Mouse (Mus musculus) midbrain, embryonic 11.5 days (tissue): ENCODE measurements around the gene Adgrl3. TPM values are rescaled to one million over a fixed set of nuclear protein-coding genes. Genes with fewer than 3 reads are reported as not detected.

Experiments
- ATAC-seq: fragments of 200-750 bp; cut with Nextera tagmentation; 2 replicates; pipeline ENCODE4 v1.8.0; 2017; ENCODE audit warnings: moderate TSS enrichment, moderate library complexity; ENCODE audit not compliant: low FRiP score
- DNase-seq: peaks from one replicate; pipeline ENCODE4 v3.0.0; 2015; ENCODE audit warnings: low spot score; ENCODE audit errors: missing footprints
- H3K27ac ChIP-seq: fragments of 300-500 bp; sonication (generic); 2 replicates; pipeline ENCODE4 v1.5.1; 2014; ENCODE audit warnings: low read depth, low read length
- H3K27me3 ChIP-seq: fragments of 300-500 bp; sonication (generic); 2 replicates; pipeline ENCODE4 v1.6.1; 2014; ENCODE audit warnings: mild to moderate bottlenecking, low read length, moderate library complexity, mixed read lengths; ENCODE audit not compliant: control insufficient read depth, insufficient read depth
- H3K36me3 ChIP-seq: fragments of 300-500 bp; sonication (generic); 2 replicates; pipeline ENCODE4 v1.6.1; 2014; ENCODE audit warnings: mild to moderate bottlenecking, low read length, moderate library complexity, mixed read lengths; ENCODE audit not compliant: control insufficient read depth, insufficient read depth
- H3K4me1 ChIP-seq: fragments of 300-500 bp; sonication (generic); 2 replicates; pipeline ENCODE4 v1.6.1; 2014; ENCODE audit warnings: low read length; ENCODE audit not compliant: control insufficient read depth, insufficient read depth
- H3K4me2 ChIP-seq: fragments of 300-500 bp; sonication (generic); 2 replicates; pipeline ENCODE4 v1.6.1; 2014; ENCODE audit warnings: mild to moderate bottlenecking, moderate library complexity
- H3K4me3 ChIP-seq: fragments of 300-500 bp; sonication (generic); 2 replicates; pipeline ENCODE4 v1.5.1; 2014; ENCODE audit warnings: low read depth, low read length
- H3K9ac ChIP-seq: fragments of 300-500 bp; sonication (generic); 2 replicates; pipeline ENCODE4 v1.6.1; 2014; ENCODE audit warnings: low read length
- H3K9me3 ChIP-seq: fragments of 300-500 bp; sonication (generic); 2 replicates; pipeline ENCODE4 v1.6.1; 2016; ENCODE audit warnings: low read length; ENCODE audit not compliant: control insufficient read depth
- WGBS: fragments of 180-500 bp; shearing (Covaris S2); extraction: QIAGEN DNeasy Blood & Tissue Kit; methylation state at CpG from one replicate; pipeline ENCODE4 v1.1.7; 2014; 5-methylcytosine and 5-hydroxymethylcytosine counted together
- polyA plus RNA-seq: library from polyadenylated mRNA; unstranded; fragments of >200 nt; fragmentation: Nextera tagmentation; extraction: Ambion mirVana; gene quantifications from 2 replicates; pipeline ENCODE4 v1.2.1, GENCODE M21; 2014

Adgrl3 gene
- polyA plus RNA-seq, 1 experiment from 2014 or later, result 18.9 TPM

GRCm38 (mm10) chr5:81784770-81785169, 764.8 kb downstream of the Adgrl3 start:
- ATAC-seq, result no peak
- no peak overlapping the region for H3K4me2 ChIP-seq
- H3K9me3 ChIP-seq, result no peaks in the 10 kb centered on the region
- no peak overlapping the region for H3K27ac ChIP-seq
- no peak overlapping the region for H3K9ac ChIP-seq
- no peak for DNase-seq
- WGBS, result 82% methylated on average over 8 of the region's 8 CpGs
- H3K4me1 ChIP-seq, result no peaks in the 10 kb centered on the region; the same call in 1 of the 2 replicates
- no peaks in the 10 kb centered on the region for H3K36me3 ChIP-seq
- no peaks in the 10 kb centered on the region for H3K27me3 ChIP-seq
- no peak overlapping the region for H3K4me3 ChIP-seq

- Histone ChIP-seq H3K9ac (no peak overlapping the region), H3K27ac (no peak overlapping the region), H3K27me3 (no peaks in the 10 kb centered on the region), H3K4me1 (no peaks in the 10 kb centered on the region; the same call in 1 of the 2 replicates), H3K4me2 (no peak overlapping the region), H3K9me3 (no peaks in the 10 kb centered on the region), H3K36me3 (no peaks in the 10 kb centered on the region; the same call in 1 of the 2 replicates), H3K4me3 (no peak overlapping the region)
- ATAC-seq (no peak), DNase-seq (no peak)
- 88% methylated on average over 1 of the region's 1 CpGs for WGBS
Measured at GRCm38 (mm10) chr5:81790710-81791109, 770.8 kb downstream of the Adgrl3 start.

- H3K27ac ChIP-seq, result no peak overlapping the region
- WGBS, result 93% methylated on average over 9 of the region's 9 CpGs
- H3K9me3 ChIP-seq, result no peaks in the 10 kb centered on the region
- H3K4me1 ChIP-seq, result no peaks in the 10 kb centered on the region
- ATAC-seq (peak; percentile 58), DNase-seq (no peak)
- no peaks in the 10 kb centered on the region; the same call in 1 of the 2 replicates for H3K36me3 ChIP-seq
- H3K4me3 ChIP-seq, result no peak overlapping the region
- H3K4me2 ChIP-seq, result no peak overlapping the region
- no peaks in the 10 kb centered on the region for H3K27me3 ChIP-seq
- no peak overlapping the region for H3K9ac ChIP-seq
Measured at GRCm38 (mm10) chr5:81794125-81794524, 774.2 kb downstream of the Adgrl3 start.

- ATAC-seq, result no peak
- no peaks in the 10 kb centered on the region for H3K9me3 ChIP-seq
- WGBS, result 93% methylated on average over 24 of the region's 24 CpGs
Measured at GRCm38 (mm10) chr5:81794601-81795000, 774.7 kb downstream of the Adgrl3 start.

GRCm38 (mm10) chr5:81796128-81796527, 776.2 kb downstream of the Adgrl3 start:
- Histone ChIP-seq H3K27me3 (no peaks in the 10 kb centered on the region), H3K9ac (no peak overlapping the region), H3K36me3 (no peaks in the 10 kb centered on the region; the same call in 1 of the 2 replicates), H3K9me3 (no peaks in the 10 kb centered on the region), H3K4me3 (no peak overlapping the region), H3K27ac (no peak overlapping the region), H3K4me2 (no peak overlapping the region), H3K4me1 (no peaks in the 10 kb centered on the region)
- 81% methylated on average over 4 of the region's 4 CpGs for WGBS
- DNase-seq, result no peak
- ATAC-seq, result no peak

More at GRCm38 (mm10) chr5:81794601-81795000, 774.7 kb downstream of the Adgrl3 start:
- H3K9ac ChIP-seq, result no peak overlapping the region
- no peak for DNase-seq
- H3K27me3 ChIP-seq, result no peaks in the 10 kb centered on the region
- no peaks in the 10 kb centered on the region; the same call in 1 of the 2 replicates for H3K36me3 ChIP-seq
- H3K27ac ChIP-seq, result no peak overlapping the region
- H3K4me2 ChIP-seq, result no peak overlapping the region
- no peaks in the 10 kb centered on the region for H3K4me1 ChIP-seq
- H3K4me3 ChIP-seq, result no peak overlapping the region

- Histone ChIP-seq H3K4me1 (no peaks in the 10 kb centered on the region), H3K27me3 (no peaks in the 10 kb centered on the region), H3K4me2 (no peak overlapping the region), H3K9ac (no peak overlapping the region), H3K36me3 (no peaks in the 10 kb centered on the region), H3K9me3 (no peaks in the 10 kb centered on the region), H3K4me3 (no peak overlapping the region), H3K27ac (no peak overlapping the region)
- DNase-seq (no peak), ATAC-seq (no peak)
- 76% methylated on average over 5 of the region's 5 CpGs for WGBS
Measured at GRCm38 (mm10) chr5:81810966-81811365, 791.0 kb downstream of the Adgrl3 start.

- no peak overlapping the region for H3K27ac ChIP-seq
- ATAC-seq, result no peak
- H3K9me3 ChIP-seq, result no peaks in the 10 kb centered on the region
- DNase-seq, result no peak
- H3K36me3 ChIP-seq, result no peaks in the 10 kb centered on the region
- WGBS, result 94% methylated on average over 1 of the region's 1 CpGs
- H3K4me3 ChIP-seq, result no peak overlapping the region
- no peak overlapping the region for H3K4me2 ChIP-seq
- H3K4me1 ChIP-seq, result no peaks in the 10 kb centered on the region
- no peaks in the 10 kb centered on the region for H3K27me3 ChIP-seq
- no peak overlapping the region for H3K9ac ChIP-seq
Measured at GRCm38 (mm10) chr5:81832076-81832475, 812.1 kb downstream of the Adgrl3 start.

- H3K27me3 ChIP-seq, result no peaks in the 10 kb centered on the region
- H3K36me3 ChIP-seq, result no peaks in the 10 kb centered on the region
- no peak overlapping the region for H3K27ac ChIP-seq
- H3K4me1 ChIP-seq, result no peaks in the 10 kb centered on the region
- ATAC-seq (no peak), DNase-seq (no peak)
- H3K9me3 ChIP-seq, result no peaks in the 10 kb centered on the region
- H3K4me3 ChIP-seq, result no peak overlapping the region
- no peak overlapping the region for H3K4me2 ChIP-seq
- 78% methylated on average over 2 of the region's 2 CpGs for WGBS
- H3K9ac ChIP-seq, result no peak overlapping the region
Measured at GRCm38 (mm10) chr5:81832679-81833078, 812.7 kb downstream of the Adgrl3 start.

GRCm38 (mm10) chr5:81837860-81838259, 817.9 kb downstream of the Adgrl3 start:
- no peaks in the 10 kb centered on the region for H3K9me3 ChIP-seq
- H3K4me1 ChIP-seq, result no peaks in the 10 kb centered on the region
- H3K27ac ChIP-seq, result no peak overlapping the region
- no peak overlapping the region for H3K9ac ChIP-seq
- H3K4me3 ChIP-seq, result no peak overlapping the region
- no peak for DNase-seq
- no peak overlapping the region for H3K4me2 ChIP-seq
- no peaks in the 10 kb centered on the region for H3K36me3 ChIP-seq
- no peaks in the 10 kb centered on the region for H3K27me3 ChIP-seq
- ATAC-seq, result no peak
- 87% methylated on average over 2 of the region's 2 CpGs for WGBS
